Mouse (Mus musculus): ENCODE data around the gene Ddx60. TPM values are rescaled to one million over a fixed set of nuclear protein-coding genes. Genes with fewer than 3 reads are reported as not detected.

Gene Ddx60
- polyA plus RNA-seq, 1 experiment from 2014 or later = 2.6 TPM

DNA sequence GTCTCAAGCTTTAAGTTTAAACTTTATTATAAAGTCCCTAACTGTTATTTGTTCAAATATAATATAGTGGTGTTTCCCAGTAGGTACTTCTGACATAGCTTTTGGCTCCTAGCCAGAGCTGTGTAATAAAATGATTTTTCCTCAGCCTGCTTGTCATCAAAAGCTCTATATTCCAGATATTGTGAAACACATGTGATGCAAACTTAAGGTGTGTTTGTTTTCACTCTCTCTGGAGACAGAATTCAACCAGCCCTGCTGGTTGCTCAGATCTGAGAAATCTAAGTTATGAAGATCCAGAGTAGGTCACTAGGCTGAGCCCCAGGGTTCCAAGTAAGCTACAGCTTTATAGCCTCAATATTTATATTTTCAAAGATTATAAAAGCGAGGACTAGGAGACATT, 64.9 kb downstream of the Ddx60 start:
- 75% methylated on average over 1 of the region's 1 CpGs for WGBS
- Histone ChIP-seq H3K9me3 (no peaks in the 10 kb centered on the region), H3K9ac (no peak overlapping the region), H3K4me3 (no peak overlapping the region), H3K36me3 (no peaks in the 10 kb centered on the region), H3K4me2 (no peak overlapping the region), H3K27ac (replicated peaks) (no peak overlapping the region), H3K27me3 (replicated peaks) (no peaks in the 10 kb centered on the region), H3K4me1 (0 out of 2 replicates have a peak, but pooled peaks cover 5% of the 10 kb centered on the region)
- no peak for ATAC-seq (ENCODE audit: extremely low read depth, insufficient number of reproducible peaks, low FRiP score, low TSS enrichment)

GRCm38 (mm10) chr8:61997125-61997524, 69.2 kb downstream of the Ddx60 start:
- WGBS = 68% methylated on average over 2 of the region's 2 CpGs
- no peak overlapping the region for H3K4me3 ChIP-seq
- no peak for ATAC-seq (ENCODE audit: extremely low read depth, insufficient number of reproducible peaks, low FRiP score, low TSS enrichment)

DNA sequence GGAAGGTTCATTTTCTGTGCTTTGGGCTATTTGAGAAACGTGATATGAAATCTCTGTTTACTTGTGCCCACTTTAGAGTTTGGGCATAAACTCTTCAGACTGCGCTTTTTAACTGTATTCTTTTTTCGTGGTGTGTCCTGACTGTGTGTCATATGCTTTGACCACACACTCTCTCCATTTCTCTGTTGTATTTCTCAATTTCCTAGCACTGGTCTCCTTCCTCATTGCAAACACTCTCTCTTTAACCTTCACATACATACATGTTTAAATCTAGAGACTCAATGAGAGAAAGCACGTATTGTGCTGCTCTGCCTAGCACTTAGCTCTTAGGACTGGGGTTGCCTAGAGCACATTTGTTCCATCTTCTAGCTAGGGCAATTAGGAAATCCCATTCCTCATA, 86.3 kb downstream of the Ddx60 start:
- no peaks in the 10 kb centered on the region for H3K4me1 ChIP-seq
- no peak for ATAC-seq (ENCODE audit: extremely low read depth, insufficient number of reproducible peaks, low FRiP score, low TSS enrichment)

More at GRCm38 (mm10) chr8:61997125-61997524, 69.2 kb downstream of the Ddx60 start:
- Histone ChIP-seq H3K4me2 (no peak overlapping the region), H3K9me3 (no peaks in the 10 kb centered on the region), H3K36me3 (no peaks in the 10 kb centered on the region), H3K27ac (replicated peaks) (no peak overlapping the region), H3K27me3 (replicated peaks) (no peaks in the 10 kb centered on the region), H3K4me1 (0 out of 2 replicates have a peak, but pooled peaks cover 5% of the 10 kb centered on the region), H3K9ac (no peak overlapping the region)

DNA sequence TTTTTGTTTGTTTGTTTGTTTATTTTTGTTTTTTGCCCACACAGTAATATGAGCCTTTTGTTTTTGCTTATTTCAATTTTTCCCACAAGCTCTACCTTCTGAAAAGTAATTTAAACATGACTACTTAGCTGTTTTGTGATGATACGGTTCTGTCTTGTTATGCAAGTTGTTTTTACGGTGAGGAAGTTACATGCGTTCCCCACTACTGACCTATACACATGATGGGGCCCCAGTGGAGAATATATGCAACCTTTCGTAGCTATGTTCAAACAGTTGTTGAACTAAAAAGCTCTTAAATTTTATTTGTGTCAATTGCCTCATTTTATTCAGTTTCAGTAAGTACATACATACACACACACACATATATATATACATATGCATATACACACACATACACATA, 86.7 kb downstream of the Ddx60 start:
- Histone ChIP-seq H3K4me2 (no peak overlapping the region), H3K27ac (replicated peaks) (no peak overlapping the region), H3K4me1 (no peaks in the 10 kb centered on the region), H3K4me3 (no peak overlapping the region), H3K9ac (no peak overlapping the region), H3K9me3 (no peaks in the 10 kb centered on the region), H3K27me3 (replicated peaks) (no peaks in the 10 kb centered on the region), H3K36me3 (no peaks in the 10 kb centered on the region)
- ATAC-seq (ENCODE audit: extremely low read depth, insufficient number of reproducible peaks, low FRiP score, low TSS enrichment) = no peak
- 82% methylated on average over 4 of the region's 4 CpGs for WGBS

More for the DNA sequence above, 86.3 kb downstream of the Ddx60 start:
- no peak overlapping the region for H3K9ac ChIP-seq
- no peaks in the 10 kb centered on the region for H3K9me3 ChIP-seq
- no peaks in the 10 kb centered on the region for H3K36me3 ChIP-seq
- H3K4me3 ChIP-seq = no peak overlapping the region
- no peak overlapping the region for H3K4me2 ChIP-seq
- no peak overlapping the region for H3K27ac ChIP-seq (replicated peaks)
- H3K27me3 ChIP-seq (replicated peaks) = no peaks in the 10 kb centered on the region
- 88% methylated on average over 4 of the region's 4 CpGs for WGBS

- 41% methylated on average over 3 of the region's 3 CpGs for WGBS
- Histone ChIP-seq H3K9ac (no peak overlapping the region), H3K4me2 (no peak overlapping the region), H3K4me3 (no peak overlapping the region), H3K9me3 (peaks cover 3% of the 10 kb centered on the region; the same call in 1 of the 2 replicates), H3K27ac (replicated peaks) (no peak overlapping the region), H3K4me1 (0 out of 2 replicates have a peak, but pooled peaks cover 2% of the 10 kb centered on the region), H3K36me3 (no peaks in the 10 kb centered on the region), H3K27me3 (replicated peaks) (no peaks in the 10 kb centered on the region)
- no peak for ATAC-seq (ENCODE audit: extremely low read depth, insufficient number of reproducible peaks, low FRiP score, low TSS enrichment)
These were observed 106.5 kb downstream of the Ddx60 start for GRCm38 (mm10) chr8:62034351-62034750.

GRCm38 (mm10) chr8:62046809-62047208, 118.9 kb downstream of the Ddx60 start:
- H3K27me3 ChIP-seq (replicated peaks) = no peaks in the 10 kb centered on the region
- no peaks in the 10 kb centered on the region for H3K36me3 ChIP-seq
- H3K9me3 ChIP-seq = no peaks in the 10 kb centered on the region
- H3K9ac ChIP-seq = no peak overlapping the region
- no peak overlapping the region for H3K4me3 ChIP-seq
- no peak overlapping the region for H3K4me2 ChIP-seq
- 27% methylated on average over 2 of the region's 2 CpGs for WGBS
- H3K27ac ChIP-seq (replicated peaks) = no peak overlapping the region
- no peak for ATAC-seq (ENCODE audit: extremely low read depth, insufficient number of reproducible peaks, low FRiP score, low TSS enrichment)
- H3K4me1 ChIP-seq = no peaks in the 10 kb centered on the region

DNA sequence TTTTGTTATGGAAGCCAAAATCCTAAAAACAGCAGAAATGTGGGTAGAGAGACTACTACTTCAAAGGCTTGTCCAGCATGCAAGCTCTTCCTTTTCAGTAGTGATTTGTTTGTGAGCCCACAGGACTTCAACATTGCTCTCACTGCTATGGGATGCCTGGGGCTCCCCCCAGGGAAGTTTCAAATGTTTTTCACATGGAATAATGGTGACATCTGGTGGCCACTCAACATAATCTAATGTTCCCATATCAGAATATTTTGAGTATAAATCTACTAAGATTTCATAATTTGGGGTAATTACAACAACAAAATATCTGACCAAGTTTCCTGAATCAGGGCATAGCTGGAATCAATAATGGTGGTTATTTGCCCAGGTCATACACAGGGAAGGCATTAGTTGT, 132.5 kb downstream of the Ddx60 start:
- H3K27ac ChIP-seq (replicated peaks) = no peak overlapping the region
- no peaks in the 10 kb centered on the region for H3K27me3 ChIP-seq (replicated peaks)
- no peak overlapping the region for H3K4me3 ChIP-seq
- H3K4me1 ChIP-seq = no peaks in the 10 kb centered on the region
- no peak for ATAC-seq (ENCODE audit: extremely low read depth, insufficient number of reproducible peaks, low FRiP score, low TSS enrichment)
- no peak overlapping the region for H3K4me2 ChIP-seq
- H3K36me3 ChIP-seq = no peaks in the 10 kb centered on the region
- no peaks in the 10 kb centered on the region for H3K9me3 ChIP-seq
- H3K9ac ChIP-seq = no peak overlapping the region

DNA sequence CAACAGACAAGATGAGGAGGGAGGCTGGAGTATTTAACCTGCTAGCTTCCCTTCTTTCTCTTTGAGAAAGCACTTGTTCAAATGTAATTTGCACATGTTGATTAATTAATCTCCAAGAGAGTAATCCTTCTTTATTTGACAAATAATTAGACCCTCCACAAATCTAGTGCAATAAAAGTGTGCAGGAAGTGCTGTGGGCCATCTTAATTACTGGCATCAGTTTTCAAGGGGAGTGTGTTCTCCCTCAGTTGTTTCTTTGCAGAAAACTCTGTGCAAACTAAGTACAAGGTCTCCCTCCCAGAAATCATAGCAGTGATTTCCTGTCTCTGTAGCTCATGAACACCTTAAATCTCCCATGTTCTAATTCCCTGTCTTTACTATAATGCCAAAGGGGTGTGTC, 140.4 kb downstream of the Ddx60 start:
- Histone ChIP-seq H3K36me3 (no peaks in the 10 kb centered on the region), H3K27ac (replicated peaks) (no peak overlapping the region), H3K27me3 (replicated peaks) (no peaks in the 10 kb centered on the region), H3K9me3 (no peaks in the 10 kb centered on the region), H3K4me2 (no peak overlapping the region), H3K9ac (no peak overlapping the region), H3K4me3 (no peak overlapping the region), H3K4me1 (no peaks in the 10 kb centered on the region)
- ATAC-seq (ENCODE audit: extremely low read depth, insufficient number of reproducible peaks, low FRiP score, low TSS enrichment) = no peak

- Histone ChIP-seq H3K36me3 (no peaks in the 10 kb centered on the region), H3K27ac (replicated peaks) (no peak overlapping the region), H3K27me3 (replicated peaks) (no peaks in the 10 kb centered on the region), H3K4me2 (no peak overlapping the region), H3K4me1 (no peaks in the 10 kb centered on the region), H3K9ac (no peak overlapping the region), H3K4me3 (no peak overlapping the region), H3K9me3 (no peaks in the 10 kb centered on the region)
- ATAC-seq (ENCODE audit: extremely low read depth, insufficient number of reproducible peaks, low FRiP score, low TSS enrichment) = no peak
- 36% methylated on average over 3 of the region's 3 CpGs for WGBS
These were observed 152.4 kb downstream of the Ddx60 start for GRCm38 (mm10) chr8:62080195-62080802.

- H3K9ac ChIP-seq = no peak overlapping the region
- WGBS = 77% methylated on average over 2 of the region's 2 CpGs
- no peak overlapping the region for H3K4me2 ChIP-seq
- no peak overlapping the region for H3K27ac ChIP-seq (replicated peaks)
- no peaks in the 10 kb centered on the region for H3K4me1 ChIP-seq
- H3K27me3 ChIP-seq (replicated peaks) = no peaks in the 10 kb centered on the region
- H3K4me3 ChIP-seq = no peak overlapping the region
- no peak for ATAC-seq (ENCODE audit: extremely low read depth, insufficient number of reproducible peaks, low FRiP score, low TSS enrichment)
- no peaks in the 10 kb centered on the region for H3K36me3 ChIP-seq
- no peaks in the 10 kb centered on the region for H3K9me3 ChIP-seq
These were observed 153.9 kb downstream of the Ddx60 start for GRCm38 (mm10) chr8:62081804-62082203.
